18 mouse cellular contexts compared by ENCODE assay signal in the genomic region with DNA sequence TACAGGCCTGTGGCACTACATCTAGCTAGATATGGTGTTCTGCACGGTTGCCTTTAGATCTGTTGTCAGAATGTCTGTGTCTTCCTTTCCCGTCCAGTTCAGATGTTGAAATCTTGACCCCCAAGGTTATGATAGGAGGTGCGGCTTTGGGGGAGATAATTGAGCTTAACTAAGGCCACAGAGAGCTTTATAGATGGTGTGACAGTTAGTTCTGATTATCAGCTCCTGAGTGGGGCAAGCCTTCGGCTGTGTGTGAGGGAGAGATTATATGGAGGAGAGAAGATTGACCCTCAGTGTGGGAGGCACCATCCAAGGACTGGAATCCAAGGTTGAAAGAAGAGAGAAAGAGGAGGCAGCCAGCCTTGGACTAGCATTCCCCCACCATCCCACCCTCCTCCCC. TPM values are rescaled to one million over a fixed set of nuclear protein-coding genes. Genes with fewer than 3 reads are reported as not detected.
A peak's percentile ranks its signal among the peaks of the same experiment; 100 is the strongest.
DNase-seq lines count a peak whose midpoint lies in the region; ATAC-seq and TF ChIP-seq lines count a peak whose summit lies in the region.
"Had no signal": no experiment of that assay in that cellular context is flagged by ENCODE, and none has a peak within 500 bp of the region (broad histone marks: within the 10 kb centered on the region; RNA-seq: fewer than 3 reads in every experiment).

No protein-coding gene starts in this region.

- no peak overlapping the region for H3K4me2 ChIP-seq in liver, embryonic 13.5 days
- H3K4me2 ChIP-seq in liver, postnatal 0 days (ENCODE audit: low read depth, low read length): no peak overlapping the region
- no peak overlapping the region for H3K4me2 ChIP-seq in intestine, embryonic 15.5 days (replicated peaks)
- H3K4me2 ChIP-seq: embryonic facial prominence, embryonic 13.5 days; forebrain, embryonic 12.5 days; heart, embryonic 12.5 days; hindbrain, embryonic 14.5 days had no signal

- H3K27ac ChIP-seq in liver, embryonic 13.5 days: no peak overlapping the region
- H3K27ac ChIP-seq in liver, postnatal 0 days (ENCODE audit: low read depth): no peak overlapping the region
- H3K27ac ChIP-seq in intestine, embryonic 15.5 days: no peak overlapping the region
- H3K27ac ChIP-seq: embryonic facial prominence, embryonic 13.5 days; forebrain, embryonic 12.5 days; hindbrain, embryonic 10.5 days; hindbrain, embryonic 14.5 days had no signal

- H3K27me3 ChIP-seq in liver, embryonic 13.5 days: 0 out of 2 replicates have a peak, but pooled peaks cover 4% of the 10 kb centered on the region
- no peaks in the 10 kb centered on the region for H3K27me3 ChIP-seq in liver, postnatal 0 days (ENCODE audit: insufficient read depth, low read length)
- no peaks in the 10 kb centered on the region for H3K27me3 ChIP-seq in intestine, embryonic 15.5 days (replicated peaks)
- H3K27me3 ChIP-seq: forebrain, embryonic 12.5 days had no signal

- no peak for TF ChIP-seq CTCF in liver, postnatal 0 days (IDR thresholded peaks at IDR 0.05; ENCODE audit: low read depth)

- no peak overlapping the region for H3K4me3 ChIP-seq in liver, embryonic 13.5 days (replicated peaks)
- H3K4me3 ChIP-seq in liver, postnatal 0 days (ENCODE audit: low read depth, low read length): no peak overlapping the region
- H3K4me3 ChIP-seq in intestine, embryonic 15.5 days (replicated peaks): no peak overlapping the region
- H3K4me3 ChIP-seq: embryonic facial prominence, embryonic 13.5 days; forebrain, embryonic 12.5 days; heart, embryonic 12.5 days; hindbrain, embryonic 10.5 days had no signal

- no peaks in the 10 kb centered on the region for H3K36me3 ChIP-seq in liver, embryonic 13.5 days
- no peaks in the 10 kb centered on the region for H3K36me3 ChIP-seq in liver, postnatal 0 days (replicated peaks; ENCODE audit: insufficient read depth, low read length)
- no peaks in the 10 kb centered on the region for H3K36me3 ChIP-seq in intestine, embryonic 15.5 days
- H3K36me3 ChIP-seq: embryonic facial prominence, embryonic 13.5 days; forebrain, embryonic 12.5 days; heart, embryonic 12.5 days; hindbrain, embryonic 10.5 days had no signal

- H3K4me1 ChIP-seq in liver, embryonic 13.5 days (replicated peaks): peaks cover 21% of the 10 kb centered on the region
- peaks cover 3% of the 10 kb centered on the region; the same call in 1 of the 2 replicates for H3K4me1 ChIP-seq in liver, postnatal 0 days (ENCODE audit: insufficient read depth)
- H3K4me1 ChIP-seq in intestine, embryonic 15.5 days (replicated peaks): peaks cover 3% of the 10 kb centered on the region; the same call in 1 of the 2 replicates

- H3K9ac ChIP-seq in liver, embryonic 13.5 days: no peak overlapping the region
- H3K9ac ChIP-seq in liver, postnatal 0 days (replicated peaks): no peak overlapping the region
- H3K9ac ChIP-seq in intestine, embryonic 15.5 days: no peak overlapping the region
- H3K9ac ChIP-seq: embryonic facial prominence, embryonic 13.5 days; forebrain, embryonic 12.5 days; heart, embryonic 12.5 days; hindbrain, embryonic 14.5 days had no signal

- whole genome bisulfite sequencing in liver, embryonic 13.5 days (ENCODE audit: insufficient replicate concordance): 7% methylated on average over 4 of the region's 4 CpGs
- WGBS in liver, postnatal 0 days (ENCODE audit: insufficient replicate concordance): 37% methylated on average over 4 of the region's 4 CpGs
- WGBS in intestine, embryonic 15.5 days: 70% methylated on average over 4 of the region's 4 CpGs

- peak; percentile 75 for TF ChIP-seq EP300 in liver, postnatal 0 days (IDR thresholded peaks at IDR 0.05; ENCODE audit: low read depth)

- no peaks in the 10 kb centered on the region for H3K9me3 ChIP-seq in liver, embryonic 13.5 days (replicated peaks)
- no peaks in the 10 kb centered on the region for H3K9me3 ChIP-seq in liver, postnatal 0 days (ENCODE audit: low read length)
- no peaks in the 10 kb centered on the region for H3K9me3 ChIP-seq in intestine, embryonic 15.5 days
- H3K9me3 ChIP-seq: embryonic facial prominence, embryonic 13.5 days; forebrain, embryonic 12.5 days; heart, embryonic 12.5 days; hindbrain, embryonic 10.5 days had no signal

- peak; percentile 86 for ATAC-seq in liver, embryonic 13.5 days (ENCODE audit: low read depth)
- no peak for ATAC-seq in liver, postnatal 0 days
- no peak for ATAC-seq in frontal cortex, adult (ENCODE audit: low TSS enrichment)
- ATAC-seq in intestine, embryonic 15.5 days: no peak
- ATAC-seq: forebrain, embryonic 16.5 days had no signal

- peak; percentile 34 for DNase-seq in liver
- DNase-seq in liver, embryonic 13.5 days: peak; percentile 30
- no peak for DNase-seq in liver, postnatal 0 days
- no peak for DNase-seq in lung, postnatal 10 days
- DNase-seq: adrenal gland, adult 8-10 months; adrenal gland, postnatal 36 days; cerebellum, adult 11 months; cerebellum, adult 8-10 months; cerebellum, postnatal 14 days; gastrocnemius, postnatal 25 days had no signal

RNA-seq across cellular contexts. Expression of a gene that starts 46.8 kb away (rescaled TPM):
- 0.22 and 0.28 TPM in 2 replicates for polyA plus RNA-seq in liver, embryonic 13.5 days (2015; fragmentation: Nextera tagmentation; extraction: Ambion mirVana)
- 0.15 TPM in 1 of 2 replicates, not detected in the other for polyA plus RNA-seq in liver, postnatal 0 days (2015; fragmentation: Nextera tagmentation; extraction: Ambion mirVana)
- 0.42 and 0.46 TPM in 2 replicates for polyA plus RNA-seq in intestine, embryonic 15.5 days (2015; fragmentation: Nextera tagmentation; extraction: Ambion mirVana)

Comparison
In these comparisons a context has a peak if more than half of its experiments do, and no peak if none do; other contexts are left out.
1. DNase-seq: peak in liver (single experiment) and liver, embryonic 13.5 days (single experiment); none in liver, postnatal 0 days (single experiment) and lung, postnatal 10 days (single experiment).